Mouse (Mus musculus) stomach, embryonic 16.5 days (tissue): ENCODE results near the gene Col16a1. TPM values are rescaled to one million over a fixed set of nuclear protein-coding genes. Genes with fewer than 3 reads are reported as not detected.

Experiments used
- ATAC-seq: fragments of 200-750 bp; cut with Nextera tagmentation; 2 replicates; pipeline ENCODE4 v1.8.0; 2017; ENCODE audit warnings: moderate number of reproducible peaks, moderate TSS enrichment; ENCODE audit not compliant: insufficient read depth, low FRiP score
- H3K27ac ChIP-seq: fragments of 300-500 bp; sonication (generic); 2 replicates; pipeline ENCODE4 v1.5.1; 2014; ENCODE audit warnings: low read length
- H3K27me3 ChIP-seq: fragments of 300-500 bp; sonication (generic); 2 replicates; pipeline ENCODE4 v1.6.1; 2014; ENCODE audit warnings: low read length, control low read depth, mixed read lengths; ENCODE audit not compliant: control insufficient read depth, insufficient read depth
- H3K36me3 ChIP-seq: fragments of 300-500 bp; sonication (generic); 2 replicates; pipeline ENCODE4 v1.6.1; 2014; ENCODE audit warnings: low read length; ENCODE audit not compliant: control insufficient read depth, insufficient read depth
- H3K4me1 ChIP-seq: fragments of 300-500 bp; sonication (generic); 2 replicates; pipeline ENCODE4 v1.6.1; 2014; ENCODE audit warnings: low read length, control low read depth, mixed read lengths; ENCODE audit not compliant: control insufficient read depth, insufficient read depth
- H3K4me2 ChIP-seq: fragments of 300-500 bp; sonication (generic); 2 replicates; pipeline ENCODE4 v1.6.1; 2014; ENCODE audit warnings: low read depth, low read length, mixed read lengths
- H3K4me3 ChIP-seq: fragments of 300-500 bp; sonication (generic); replicated peaks from 2 replicates; pipeline ENCODE4 v1.5.1; 2014; ENCODE audit warnings: mild to moderate bottlenecking, low read length
- H3K9ac ChIP-seq: fragments of 300-500 bp; sonication (generic); 2 replicates; pipeline ENCODE4 v1.6.1; 2014; ENCODE audit warnings: low read length
- H3K9me3 ChIP-seq: fragments of 300-500 bp; sonication (generic); replicated peaks from 2 replicates; pipeline ENCODE4 v1.6.1; 2016; ENCODE audit warnings: low read length, control low read depth; ENCODE audit not compliant: control insufficient read depth
- WGBS: fragments of 180-500 bp; shearing (Covaris S2); extraction: QIAGEN DNeasy Blood & Tissue Kit; methylation state at CpG from one replicate; pipeline ENCODE4 v1.1.7; 2014; 5-methylcytosine and 5-hydroxymethylcytosine counted together
- polyA plus RNA-seq: library from polyadenylated mRNA; unstranded; fragments of >200 nt; fragmentation: Nextera tagmentation; extraction: Ambion mirVana; gene quantifications from 2 replicates; pipeline ENCODE4 v1.2.1, GENCODE M21; 2015

Gene Col16a1
- polyA plus RNA-seq, 1 experiment from 2014 or later, result 75.1 TPM

GRCm38 (mm10) chr4:130036573-130037401 lies 10.9 kb upstream of the Col16a1 start:
- ATAC-seq, result peak; percentile 93
- no peaks in the 10 kb centered on the region for H3K9me3 ChIP-seq
- H3K4me3 ChIP-seq, result 0 out of 2 replicates have a peak overlapping the region, but pooled peaks have one; percentile 1
- no peaks in the 10 kb centered on the region for H3K36me3 ChIP-seq
- H3K4me2 ChIP-seq, result peak overlapping the region; percentile 38
- H3K9ac ChIP-seq, result peak overlapping the region; percentile 29; the same call in 1 of the 2 replicates
- peaks cover 3% of the 10 kb centered on the region; the same call in 1 of the 2 replicates for H3K27me3 ChIP-seq
- H3K4me1 ChIP-seq, result peaks cover 16% of the 10 kb centered on the region
- 5% methylated on average over 23 of the region's 23 CpGs for WGBS
- peak overlapping the region; percentile 92 for H3K27ac ChIP-seq

GRCm38 (mm10) chr4:130039351-130039750 lies 8.3 kb upstream of the Col16a1 start:
- Histone ChIP-seq H3K4me2 (no peak overlapping the region), H3K27ac (no peak overlapping the region), H3K27me3 (peaks cover 3% of the 10 kb centered on the region; the same call in 1 of the 2 replicates), H3K9me3 (no peaks in the 10 kb centered on the region), H3K4me1 (peaks cover 16% of the 10 kb centered on the region), H3K4me3 (no peak overlapping the region), H3K36me3 (no peaks in the 10 kb centered on the region), H3K9ac (no peak overlapping the region)
- WGBS, result 42% methylated on average over 5 of the region's 5 CpGs
- ATAC-seq, result no peak

- H3K9ac ChIP-seq, result no peak overlapping the region
- no peak overlapping the region for H3K4me3 ChIP-seq
- ATAC-seq, result no peak
- 86% methylated on average over 11 of the region's 11 CpGs for WGBS
- H3K27ac ChIP-seq, result no peak overlapping the region
- no peaks in the 10 kb centered on the region for H3K27me3 ChIP-seq
- no peak overlapping the region for H3K4me2 ChIP-seq
- H3K9me3 ChIP-seq, result no peaks in the 10 kb centered on the region
- H3K4me1 ChIP-seq, result peaks cover 28% of the 10 kb centered on the region
- H3K36me3 ChIP-seq, result no peaks in the 10 kb centered on the region
These were observed 6.6 kb upstream of the Col16a1 start for GRCm38 (mm10) chr4:130041076-130041475.

GRCm38 (mm10) chr4:130044211-130044610 lies 3.4 kb upstream of the Col16a1 start:
- WGBS, result 79% methylated on average over 9 of the region's 9 CpGs
- Histone ChIP-seq H3K4me2 (no peak overlapping the region), H3K27me3 (no peaks in the 10 kb centered on the region), H3K4me3 (no peak overlapping the region), H3K27ac (no peak overlapping the region), H3K4me1 (peaks cover 26% of the 10 kb centered on the region), H3K9me3 (no peaks in the 10 kb centered on the region), H3K36me3 (no peaks in the 10 kb centered on the region), H3K9ac (no peak overlapping the region)
- ATAC-seq, result no peak

- Histone ChIP-seq H3K36me3 (no peaks in the 10 kb centered on the region), H3K4me1 (peaks cover 38% of the 10 kb centered on the region), H3K9ac (peak overlapping the region; percentile 40), H3K27ac (peak overlapping the region; percentile 97), H3K27me3 (no peaks in the 10 kb centered on the region), H3K4me3 (no peak overlapping the region), H3K4me2 (peak overlapping the region; percentile 28), H3K9me3 (no peaks in the 10 kb centered on the region)
- ATAC-seq, result no peak
- 26% methylated on average over 14 of the region's 14 CpGs for WGBS
These were observed 2.0 kb upstream of the Col16a1 start for GRCm38 (mm10) chr4:130045609-130046008.

GRCm38 (mm10) chr4:130048203-130048479 lies 501 bp downstream of the Col16a1 start:
- H3K4me1 ChIP-seq, result peaks cover 39% of the 10 kb centered on the region
- ATAC-seq, result no peak

GRCm38 (mm10) chr4:130050056-130050824 lies 2.6 kb downstream of the Col16a1 start:
- Histone ChIP-seq H3K9me3 (no peaks in the 10 kb centered on the region), H3K9ac (peak overlapping the region; percentile 83; the same call in 1 of the 2 replicates), H3K27me3 (no peaks in the 10 kb centered on the region), H3K4me3 (peak overlapping the region; percentile 53; the same call in 1 of the 2 replicates), H3K4me2 (peak overlapping the region; percentile 79), H3K4me1 (peaks cover 36% of the 10 kb centered on the region), H3K36me3 (0 out of 2 replicates have a peak, but pooled peaks cover 3% of the 10 kb centered on the region), H3K27ac (peak overlapping the region; percentile 74)
- WGBS, result 67% methylated on average over 8 of the region's 8 CpGs
- ATAC-seq, result peak; percentile 34

More at GRCm38 (mm10) chr4:130048203-130048479, 501 bp downstream of the Col16a1 start:
- Histone ChIP-seq H3K36me3 (0 out of 2 replicates have a peak, but pooled peaks cover 2% of the 10 kb centered on the region), H3K4me2 (peak overlapping the region; percentile 79), H3K27me3 (no peaks in the 10 kb centered on the region), H3K27ac (peak overlapping the region; percentile 97), H3K4me3 (peak overlapping the region; percentile 53), H3K9ac (peak overlapping the region; percentile 83), H3K9me3 (no peaks in the 10 kb centered on the region)
- 32% methylated on average over 4 of the region's 4 CpGs for WGBS

GRCm38 (mm10) chr4:130052283-130052682 lies 4.6 kb downstream of the Col16a1 start:
- ATAC-seq, result no peak
- Histone ChIP-seq H3K27me3 (no peaks in the 10 kb centered on the region), H3K36me3 (0 out of 2 replicates have a peak, but pooled peaks cover 3% of the 10 kb centered on the region), H3K4me3 (no peak overlapping the region), H3K9ac (no peak overlapping the region), H3K27ac (no peak overlapping the region), H3K9me3 (no peaks in the 10 kb centered on the region), H3K4me1 (peaks cover 27% of the 10 kb centered on the region), H3K4me2 (no peak overlapping the region)
- 91% methylated on average over 3 of the region's 3 CpGs for WGBS

- Histone ChIP-seq H3K9ac (no peak overlapping the region), H3K36me3 (0 out of 2 replicates have a peak, but pooled peaks cover 3% of the 10 kb centered on the region), H3K4me3 (no peak overlapping the region), H3K27me3 (no peaks in the 10 kb centered on the region), H3K4me2 (no peak overlapping the region), H3K9me3 (no peaks in the 10 kb centered on the region), H3K4me1 (peaks cover 24% of the 10 kb centered on the region), H3K27ac (no peak overlapping the region)
- 82% methylated on average over 9 of the region's 9 CpGs for WGBS
- ATAC-seq, result no peak
These were observed 5.5 kb downstream of the Col16a1 start for GRCm38 (mm10) chr4:130053111-130053510.
